Mouse (Mus musculus): ENCODE data around the gene Lrrk1. TPM values are rescaled to one million over a fixed set of nuclear protein-coding genes. Genes with fewer than 3 reads are reported as not detected.
A peak's percentile ranks its signal among the peaks of the same experiment; 100 is the strongest.

The Lrrk1 gene
- total and polyA plus RNA-seq, 3 experiments = 5.0 to 16.9 (median 13.6) TPM

- no peak overlapping the region for H3K4me2 ChIP-seq (ENCODE audit: insufficient read depth, low read depth, poor library complexity, severe bottlenecking)
- in situ Hi-C loops (cut with MboI; ENCODE audit: low pct_ligation_motif_present, low pct_unique_long_range_greater_than_20kb, low sequenced_read_pairs) = loop anchor here (5.0 to 10.0 kb wide), 2 partner anchors 197 to 351 kb away; partner anchors contain the start of gene Chsy1
- DNase-seq (ENCODE audit: extremely low read depth) = peak; percentile 38
- peaks cover 0 to 27% of the 10 kb centered on the region in 2 experiments; a peak in 2 of 4 replicates for H3K4me1 ChIP-seq (ENCODE audit: control insufficient read depth in 1 of 2, insufficient read depth in 2 of 2)
- dilution Hi-C loops (cut with MboI; ENCODE audit: extremely low pct_ligation_motif_present, extremely low pct_unique_long_range_greater_than_20kb, low sequenced_read_pairs) = no loop called here
- no peak overlapping the region for H3K4me3 ChIP-seq (replicated peaks in 1 of 3; ENCODE audit: low read depth in 2 of 3, low read length in 2 of 3, poor library complexity in 1 of 3)
- no peaks in the 10 kb centered on the region for H3K79me2 ChIP-seq (replicated peaks; ENCODE audit: control insufficient read depth, extremely low read depth, insufficient read depth, poor library complexity, severe bottlenecking)
- H3K36me3 ChIP-seq (replicated peaks in 1 of 2; ENCODE audit: control insufficient read depth in 1 of 2, insufficient read depth in 1 of 2, low read length in 1 of 2) = peaks cover 27 to 88% of the 10 kb centered on the region in 2 experiments
- no peak overlapping the region for H3K27ac ChIP-seq (ENCODE audit: insufficient read depth, low read depth)
- no peaks in the 10 kb centered on the region for H3K9me3 ChIP-seq (replicated peaks; ENCODE audit: low read length)
- H3K9ac ChIP-seq (ENCODE audit: insufficient read depth, low read depth) = no peak overlapping the region
- no peak for TF ChIP-seq POLR2A (IDR thresholded peaks at IDR 0.05; ENCODE audit: low read depth, low read length)
- no peak for TF ChIP-seq MAZ (IDR thresholded peaks at IDR 0.05; ENCODE audit: low read depth, low read length)
- no peak for TF ChIP-seq USF2 (conservative IDR thresholded peaks at IDR 0.05; ENCODE audit: low read depth, low read length)
- no peak for TF ChIP-seq UBTF (IDR thresholded peaks at IDR 0.05; ENCODE audit: low read depth, low read length)
- no peak for TF ChIP-seq EP300 (IDR thresholded peaks at IDR 0.05; ENCODE audit: low read length)
- TF ChIP-seq RCOR1 (conservative IDR thresholded peaks at IDR 0.05; ENCODE audit: low read depth, low read length) = no peak
- TF ChIP-seq GABPA (IDR thresholded peaks at IDR 0.05; ENCODE audit: insufficient replicate concordance, low read depth, low read length) = no peak
- TF ChIP-seq RAD21 (IDR thresholded peaks at IDR 0.05; ENCODE audit: low read depth, low read length) = no peak
- no peak for TF ChIP-seq ZC3H11A (IDR thresholded peaks at IDR 0.05; ENCODE audit: low read depth, low read length)
- no peak for TF ChIP-seq JUN (IDR thresholded peaks at IDR 0.05; ENCODE audit: insufficient read depth, low read depth, low read length)
- no peak for TF ChIP-seq ZNF384 (IDR thresholded peaks at IDR 0.05; ENCODE audit: low read depth, low read length)
- no peak for TF ChIP-seq CHD1 (IDR thresholded peaks at IDR 0.05; ENCODE audit: low read depth, low read length)
- TF ChIP-seq MAX (IDR thresholded peaks at IDR 0.05; ENCODE audit: low read length) = no peak
- H3K27me3 ChIP-seq (replicated peaks) = no peaks in the 10 kb centered on the region
Observed at GRCm38 (mm10) chr7:66303922-66304660, 84.1 kb downstream of the Lrrk1 start.

DNA sequence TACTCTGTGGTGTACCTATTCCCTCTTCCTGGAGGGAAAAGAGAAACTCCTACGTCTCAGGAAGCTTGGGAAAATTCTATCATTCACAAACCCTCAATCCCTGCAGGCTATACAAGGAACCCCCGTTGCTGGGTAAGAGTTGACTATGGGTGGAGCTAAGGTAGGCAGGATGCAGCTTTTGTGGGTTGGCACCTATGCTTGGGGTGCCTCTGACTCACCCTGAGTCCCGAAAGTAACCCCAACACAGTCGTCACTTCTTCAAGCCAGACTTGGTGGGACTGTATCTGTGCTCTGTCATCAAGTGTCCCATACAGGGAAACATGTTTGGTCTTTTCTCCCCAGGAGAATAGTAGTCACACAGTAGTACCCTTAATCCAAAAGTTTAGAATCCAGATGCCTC lies 86.7 kb downstream of the Lrrk1 start:
- no peaks in the 10 kb centered on the region for H3K9me3 ChIP-seq (replicated peaks; ENCODE audit: low read length)
- no peaks in the 10 kb centered on the region for H3K27me3 ChIP-seq (replicated peaks)
- no peak overlapping the region for H3K4me3 ChIP-seq (replicated peaks in 1 of 3; ENCODE audit: low read depth in 2 of 3, low read length in 2 of 3, poor library complexity in 1 of 3)
- H3K79me2 ChIP-seq (replicated peaks; ENCODE audit: control insufficient read depth, extremely low read depth, insufficient read depth, poor library complexity, severe bottlenecking) = no peaks in the 10 kb centered on the region
- no peak for TF ChIP-seq ZMIZ1 (IDR thresholded peaks at IDR 0.05; ENCODE audit: low read depth, low read length)
- no peak for TF ChIP-seq JUN (IDR thresholded peaks at IDR 0.05; ENCODE audit: insufficient read depth, low read depth, low read length)
- TF ChIP-seq TCF12 (IDR thresholded peaks at IDR 0.05; ENCODE audit: low read depth, low read length) = no peak
- no peak for TF ChIP-seq MAZ (IDR thresholded peaks at IDR 0.05; ENCODE audit: low read depth, low read length)
- no peak for TF ChIP-seq TBP (conservative IDR thresholded peaks at IDR 0.05; ENCODE audit: low read depth, low read length)
- TF ChIP-seq RCOR1 (conservative IDR thresholded peaks at IDR 0.05; ENCODE audit: low read depth, low read length) = no peak
- TF ChIP-seq USF1 (IDR thresholded peaks at IDR 0.05; ENCODE audit: low read depth, low read length) = no peak
- peaks cover 34 to 89% of the 10 kb centered on the region in 2 experiments for H3K36me3 ChIP-seq (replicated peaks in 1 of 2; ENCODE audit: control insufficient read depth in 1 of 2, insufficient read depth in 1 of 2, low read length in 1 of 2)
- H3K4me2 ChIP-seq (ENCODE audit: insufficient read depth, low read depth, poor library complexity, severe bottlenecking) = no peak overlapping the region
- dilution Hi-C loops (cut with MboI; ENCODE audit: extremely low pct_ligation_motif_present, extremely low pct_unique_long_range_greater_than_20kb, low sequenced_read_pairs) (no loop called here), in situ Hi-C loops (cut with MboI; ENCODE audit: low pct_ligation_motif_present, low pct_unique_long_range_greater_than_20kb, low sequenced_read_pairs) (loop anchor here (5.0 to 10.0 kb wide), 2 partner anchors 194 to 353 kb away; partner anchors contain the start of gene Chsy1)
- no peak for DNase-seq (ENCODE audit: extremely low read depth)
- H3K9ac ChIP-seq (ENCODE audit: insufficient read depth, low read depth) = no peak overlapping the region
- H3K4me1 ChIP-seq (ENCODE audit: control insufficient read depth in 1 of 2, insufficient read depth in 2 of 2) = peaks cover 0 to 27% of the 10 kb centered on the region in 2 experiments; a peak in 2 of 4 replicates
- no peak overlapping the region for H3K27ac ChIP-seq (ENCODE audit: insufficient read depth, low read depth)

Measured in CH12.LX (cell line).